Mouse (Mus musculus) gastrocnemius, postnatal 36 days (tissue): ENCODE data around the gene Abca8b. TPM values are rescaled to one million over a fixed set of nuclear protein-coding genes. Genes with fewer than 3 reads are reported as not detected.
"Not testable (repeated sequence)": the region's sequence is repeated elsewhere in the genome, so short reads cannot be mapped to it uniquely, and the experiment has no call there.

Experiments
- DNase-seq, 2 experiments: peaks; one replicate each; pipeline ENCODE4 v3.0.0; 2022
- intact Hi-C: fragments of 180-260 bp; cut with DNase I; formaldehyde crosslinking; loops from one replicate; pipeline ENCODE4 v1.15.1; 2025
- long read RNA-seq, 2 experiments: library from polyadenylated mRNA; stranded (forward); transcript quantifications; one replicate each; pipeline ENCODE4 v2.0.0; 2021
- total RNA-seq, 2 experiments: library from RNA; stranded (reverse); gene quantifications; 2 replicates each; pipeline ENCODE4 v1.2.3; 2021

The Abca8b gene
- 10 to 100 TPM; 12.0 to 12.3 TPM for total RNA-seq
- long read RNA-seq, experiment 1, partial matches to known transcripts = 0 of 13 reads
- long read RNA-seq, experiment 1, other reads (novel, unspliced or antisense) = 13 of 13 reads
- long read RNA-seq, experiment 2, partial matches to known transcripts = 0 of 6 reads
- long read RNA-seq, experiment 2, other reads (novel, unspliced or antisense) = 6 of 6 reads

- DNase-seq = peak; percentile 79 to 81
- intact Hi-C loops = no loop called here
These were observed at the start of gene Abca8b for GRCm38 (mm10) chr11:109995624-109996023. Gene Abca8b (minus strand): TSS chr11:109995845.

GRCm38 (mm10) chr11:110037795-110038194 is 42.1 kb upstream of the Abca8b start:
- no peak for DNase-seq
- intact Hi-C loops = no loop called here

- DNase-seq = peak in 1 of 2 experiments; percentile 30
- intact Hi-C loops = no loop called here
These were observed 33.5 kb upstream of the Abca8b start for GRCm38 (mm10) chr11:110028913-110029695.

GRCm38 (mm10) chr11:110010836-110011546 is 15.3 kb upstream of the Abca8b start:
- DNase-seq = no peak
- intact Hi-C loops = no loop called here

- DNase-seq = no peak
- intact Hi-C loops = no loop called here
These were observed 632 bp downstream of the Abca8b start for GRCm38 (mm10) chr11:109995013-109995412.

- no peak for DNase-seq
- intact Hi-C loops = no loop called here
These were observed 1.6 kb downstream of the Abca8b start for GRCm38 (mm10) chr11:109994014-109994413.

GRCm38 (mm10) chr11:109991270-109991669 is 4.4 kb downstream of the Abca8b start:
- intact Hi-C loops = no loop called here
- DNase-seq = no peak

GRCm38 (mm10) chr11:109990256-109990655 is 5.4 kb downstream of the Abca8b start:
- DNase-seq = no peak
- intact Hi-C loops = no loop called here

- intact Hi-C loops = no loop called here
- no peak for DNase-seq
These were observed 7.5 kb downstream of the Abca8b start for GRCm38 (mm10) chr11:109988164-109988563.

- DNase-seq, intact Hi-C loops: not testable (repeated sequence)
These were observed 8.1 kb downstream of the Abca8b start for GRCm38 (mm10) chr11:109987460-109988072.

- DNase-seq = no peak
- intact Hi-C loops = no loop called here
These were observed 13.8 kb downstream of the Abca8b start for GRCm38 (mm10) chr11:109981872-109982271.

- no peak for DNase-seq
- intact Hi-C loops = no loop called here
These were observed 25.1 kb downstream of the Abca8b start for GRCm38 (mm10) chr11:109970521-109970920.

- intact Hi-C loops = no loop called here
- no peak for DNase-seq
These were observed 33.9 kb downstream of the Abca8b start for GRCm38 (mm10) chr11:109961495-109962492.

- DNase-seq = no peak
- intact Hi-C loops = loop anchor here (10.0 kb wide), 1 partner anchor 310 kb away; no protein-coding TSS in a partner anchor
These were observed 40.5 kb downstream of the Abca8b start for GRCm38 (mm10) chr11:109955185-109955584.

- no peak for DNase-seq
- intact Hi-C loops = no loop called here
These were observed 58.7 kb downstream of the Abca8b start for GRCm38 (mm10) chr11:109936915-109937314.

- intact Hi-C loops, DNase-seq: not testable (repeated sequence)
These were observed 62.4 kb downstream of the Abca8b start for GRCm38 (mm10) chr11:109933207-109933606.

- intact Hi-C loops = no loop called here
- no peak for DNase-seq
These were observed 67.2 kb downstream of the Abca8b start for GRCm38 (mm10) chr11:109928489-109928888.

- DNase-seq = no peak
- intact Hi-C loops = no loop called here
These were observed 68.6 kb downstream of the Abca8b start for GRCm38 (mm10) chr11:109926718-109927680.
